Mouse (Mus musculus) gastrocnemius, postnatal 4 days (tissue): ENCODE data around the gene Klf4. TPM values are rescaled to one million over a fixed set of nuclear protein-coding genes. Genes with fewer than 3 reads are reported as not detected.

ENCODE experiments used
- DNase-seq, 2 experiments: peaks; one replicate each; pipeline ENCODE4 v3.0.0; 2021 to 2022; ENCODE audit warnings: low spot score in 2 of 2, mixed read lengths in 2 of 2
- total RNA-seq, 2 experiments: library from RNA; stranded (reverse); gene quantifications; 2 replicates each; pipeline ENCODE4 v1.2.3; 2021

The Klf4 gene
- total RNA-seq, 2 experiments from 2014 or later: 33.8 to 49.3 TPM

DNA sequence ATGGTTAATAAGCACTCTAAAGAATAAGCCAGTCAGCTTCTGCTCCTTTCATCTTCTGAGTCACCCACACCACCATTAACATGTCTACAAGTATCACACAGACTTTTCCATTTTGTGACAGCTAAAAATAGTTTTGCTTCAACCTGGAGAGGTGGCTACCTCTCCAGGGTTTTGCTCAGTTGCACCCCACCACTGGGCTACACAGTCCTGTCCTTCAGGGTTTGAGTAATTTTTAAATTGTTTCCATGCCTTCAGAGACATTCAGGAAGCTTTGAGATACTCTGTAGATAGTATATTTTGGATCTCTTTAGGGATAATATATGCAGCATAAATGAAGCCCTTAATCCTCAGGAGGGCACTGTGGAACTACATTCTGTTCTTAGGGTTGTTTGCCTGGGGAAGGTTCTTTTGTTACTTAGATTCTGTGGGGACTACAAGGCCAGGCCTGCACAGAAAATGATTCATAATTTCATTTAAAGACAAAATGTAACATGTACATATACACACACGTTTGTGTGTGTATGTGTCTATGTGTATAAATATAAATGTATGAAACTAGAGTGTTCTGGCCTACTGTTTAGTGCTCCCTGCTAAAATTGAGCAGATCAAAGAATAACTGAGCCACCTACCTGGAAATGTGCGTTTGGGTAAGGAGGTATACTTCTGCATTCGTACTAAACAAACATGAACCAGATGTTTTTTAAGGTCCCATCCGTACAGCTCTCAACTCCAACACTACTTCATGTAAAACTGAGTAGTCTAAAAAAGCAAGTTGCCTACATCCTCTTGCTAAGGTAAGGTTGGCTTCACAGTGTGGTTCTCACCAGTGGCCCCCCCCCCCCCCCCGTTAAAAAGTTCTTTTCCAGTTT is 5.8 kb downstream of the Klf4 start:
- DNase-seq: no peak

DNA sequence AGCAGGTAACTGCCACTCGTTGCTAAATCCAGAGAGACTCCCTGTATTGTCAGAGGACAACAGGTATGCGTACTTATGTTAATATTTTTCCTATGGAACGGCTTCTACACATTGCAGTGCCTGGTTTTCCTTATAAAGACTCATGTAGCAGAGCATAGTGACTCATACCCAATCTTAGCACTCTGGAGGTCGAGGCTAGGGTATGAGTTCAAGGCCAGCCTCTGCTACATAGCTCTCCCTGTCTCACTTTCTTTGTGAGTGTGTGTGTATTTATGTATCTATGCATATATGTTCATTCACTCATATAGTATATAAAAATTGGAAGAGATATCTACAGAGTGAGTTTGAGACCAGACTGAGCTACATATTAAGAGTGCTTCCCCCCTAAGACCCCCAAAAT is 8.3 kb downstream of the Klf4 start:
- DNase-seq: no peak

GRCm38 (mm10) chr4:55517438-55517837 is 14.8 kb downstream of the Klf4 start:
- no peak for DNase-seq

- no peak for DNase-seq
These were observed 16.2 kb downstream of the Klf4 start for GRCm38 (mm10) chr4:55516048-55516447.

GRCm38 (mm10) chr4:55514733-55515176 is 17.5 kb downstream of the Klf4 start:
- DNase-seq: peak; percentile 66 to 84

GRCm38 (mm10) chr4:55513615-55514279 is 18.5 kb downstream of the Klf4 start:
- no peak for DNase-seq

GRCm38 (mm10) chr4:55511389-55511788 is 20.9 kb downstream of the Klf4 start:
- DNase-seq: no peak

DNA sequence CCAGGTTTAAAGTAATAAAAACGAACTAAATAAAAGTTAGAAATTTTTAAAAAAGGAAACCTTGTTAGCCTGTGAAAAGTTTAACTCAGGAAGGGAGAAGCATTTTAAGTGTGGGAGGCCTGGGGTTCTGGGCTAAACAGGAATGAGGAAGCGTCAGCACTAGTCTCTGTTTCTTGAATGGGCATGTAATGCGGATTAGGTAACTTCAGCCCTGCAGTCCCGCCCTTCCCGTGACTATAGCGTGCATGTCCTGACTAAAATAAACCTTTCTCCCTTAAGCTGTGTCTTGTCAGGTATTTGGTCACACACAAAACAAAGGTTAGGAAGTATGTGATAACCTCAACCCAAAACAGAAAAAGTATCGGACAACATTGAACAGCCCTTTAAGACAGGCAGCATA is 23.6 kb downstream of the Klf4 start:
- DNase-seq: no peak

DNA sequence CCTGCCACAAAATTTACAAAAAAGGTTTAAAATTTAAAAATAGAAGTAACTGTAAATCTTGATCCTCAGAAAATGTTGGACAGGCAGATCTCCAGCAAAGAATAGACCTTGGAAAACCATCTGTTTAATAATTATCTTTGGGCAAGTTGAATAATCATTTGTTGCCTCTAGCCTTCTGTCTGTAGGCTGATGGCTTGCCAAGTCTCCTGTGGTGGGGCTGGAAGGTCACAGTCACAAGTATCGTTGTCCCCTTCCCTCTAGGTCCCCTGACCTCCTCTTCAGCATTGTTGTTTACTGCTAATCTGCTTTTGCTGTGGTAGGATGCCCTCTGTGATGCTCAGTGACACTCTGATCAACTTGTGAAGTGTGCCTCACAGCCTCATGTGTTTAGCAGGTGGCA is 33.6 kb downstream of the Klf4 start:
- DNase-seq: no peak

DNA sequence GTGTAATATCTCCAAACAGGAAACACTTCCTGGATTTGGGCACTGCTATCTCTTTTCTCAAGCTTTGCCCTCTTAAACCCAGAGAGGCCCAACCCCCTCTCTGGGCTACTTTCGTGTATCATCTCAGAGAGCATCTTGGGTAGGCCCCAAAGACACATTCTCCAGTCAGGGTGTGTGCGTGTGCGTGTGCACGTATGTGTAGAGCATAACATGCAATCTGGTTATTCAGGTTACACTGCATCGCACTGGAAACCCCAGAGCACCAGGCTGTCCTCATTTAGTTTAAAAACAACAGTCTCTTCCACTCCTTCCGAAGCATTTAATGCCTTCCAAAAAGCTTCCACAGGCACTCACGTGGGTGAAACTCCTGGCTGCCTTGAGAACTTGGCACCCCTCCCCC is 35.9 kb downstream of the Klf4 start:
- DNase-seq: no peak

DNA sequence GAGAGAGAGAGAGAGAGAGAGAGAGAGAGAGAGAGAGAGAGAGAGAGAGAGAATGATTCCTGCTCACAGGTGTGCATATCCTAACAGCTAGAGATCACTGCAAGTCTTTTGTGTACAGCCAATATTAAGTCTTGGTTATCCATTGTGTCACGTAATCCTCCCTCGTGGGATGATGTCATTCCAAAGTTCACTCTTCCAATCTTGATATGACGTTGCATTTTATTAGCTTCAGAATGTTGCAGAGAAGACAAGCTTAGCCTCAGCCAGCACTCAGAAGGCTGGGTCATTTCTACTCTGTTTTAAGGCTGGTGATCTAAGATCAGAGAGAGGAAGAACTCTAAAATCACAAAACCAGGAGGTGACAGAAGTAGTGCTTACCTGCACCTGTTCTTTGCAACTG is 39.0 kb downstream of the Klf4 start:
- DNase-seq: no peak

GRCm38 (mm10) chr4:55489328-55489727 is 42.9 kb downstream of the Klf4 start:
- no peak for DNase-seq

DNA sequence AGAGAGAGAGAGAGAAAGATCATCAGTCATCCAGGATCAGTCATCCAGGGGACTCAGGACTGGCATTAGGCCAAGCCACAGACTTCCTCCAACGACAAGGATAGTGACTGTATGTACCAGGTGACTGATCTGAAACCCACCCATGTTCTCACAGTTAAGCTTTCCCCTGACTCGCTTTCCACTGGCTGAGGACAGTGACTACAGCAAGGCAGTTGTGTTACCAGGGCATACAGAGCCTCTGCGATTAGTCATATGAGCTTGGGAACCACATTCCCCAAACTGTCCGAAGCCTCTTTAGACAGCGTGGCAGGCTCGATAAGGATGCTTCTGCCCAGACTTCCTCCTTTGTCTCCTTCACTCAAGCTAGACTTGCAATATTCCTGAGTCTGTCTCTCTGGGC is 43.7 kb downstream of the Klf4 start:
- no peak for DNase-seq

DNA sequence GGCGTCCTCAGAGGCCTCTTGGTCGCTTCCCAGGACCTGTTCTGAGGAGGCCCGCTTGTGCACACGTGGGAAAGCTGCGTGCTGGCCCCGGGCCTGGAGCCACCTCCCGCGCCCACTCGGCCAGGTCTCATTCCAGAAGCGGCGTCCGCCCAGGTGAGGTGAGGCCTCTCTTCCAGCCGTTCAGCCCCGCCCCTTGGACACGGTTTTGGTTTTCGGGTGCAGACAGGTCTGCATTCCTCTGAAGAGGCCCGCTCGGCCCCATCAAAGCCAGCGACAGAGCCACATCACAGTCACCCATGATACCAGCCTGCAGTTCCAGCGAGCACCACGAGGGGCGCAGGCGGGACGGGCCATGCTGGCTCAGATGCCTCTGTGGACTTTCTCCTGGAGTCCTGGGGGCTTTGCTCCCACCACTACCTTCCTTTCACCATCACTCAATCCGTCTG is 51.9 kb downstream of the Klf4 start:
- peak; percentile 69 to 75 for DNase-seq

DNA sequence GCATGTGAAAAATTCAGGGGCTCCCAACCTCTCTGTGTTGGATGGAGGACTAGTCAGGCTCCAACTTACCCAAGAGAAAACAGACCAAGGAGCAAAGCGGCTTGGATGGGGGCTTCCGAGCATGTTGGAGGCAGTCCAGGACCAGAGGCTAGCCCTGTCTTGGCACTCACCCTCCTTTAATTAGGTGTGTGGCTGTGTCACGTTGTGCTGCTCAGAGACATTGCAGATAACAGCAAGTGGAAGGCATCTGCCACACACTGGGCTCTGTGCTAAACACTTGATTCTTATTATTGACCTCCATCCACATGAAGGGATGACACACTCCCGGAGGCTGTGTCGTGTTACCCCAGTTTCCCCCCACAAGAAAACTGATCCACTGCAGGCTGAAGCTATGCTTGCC is 53.9 kb downstream of the Klf4 start:
- DNase-seq: no peak

- DNase-seq: peak in 1 of 2 experiments; percentile 19
These were observed 54.3 kb downstream of the Klf4 start for GRCm38 (mm10) chr4:55477933-55478332.

DNA sequence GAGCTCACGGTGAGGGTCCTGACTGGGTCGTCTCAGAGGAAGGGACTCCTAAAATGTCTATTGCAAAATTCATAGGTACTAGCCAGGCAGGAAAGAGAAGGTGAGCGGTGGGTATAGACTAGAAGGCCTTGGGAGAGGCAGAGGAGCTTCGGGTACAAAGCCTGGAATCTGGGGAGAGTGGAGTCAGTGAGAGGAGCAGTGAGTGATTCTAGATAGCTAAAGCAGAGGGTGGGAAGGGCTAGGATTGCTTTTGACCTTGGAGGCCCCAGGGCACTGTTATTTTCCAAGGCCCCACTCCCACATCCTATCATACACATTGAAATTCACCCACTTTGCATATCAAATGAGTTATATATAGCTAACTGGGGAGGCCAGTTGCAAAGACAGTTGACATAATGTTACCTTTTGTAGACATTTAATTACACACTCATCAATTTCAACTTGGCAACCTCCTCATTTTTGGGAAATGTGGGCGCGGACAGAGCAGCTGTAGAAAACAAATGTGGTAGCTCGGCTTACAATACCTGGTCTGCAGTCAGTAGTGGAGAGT is 55.0 kb downstream of the Klf4 start:
- no peak for DNase-seq

Other genes with a start within 250 kb of the Klf4 start
- gene Rad23b, start 182.4 kb downstream of the Klf4 start, total RNA-seq: 100 to 1,000 TPM; 149 TPM